Mouse (Mus musculus) naive thymus-derived CD4-positive, alpha-beta T cell, adult 2 months (primary cell): ENCODE data around the gene Mctp2.

ENCODE experiments used
- DNase-seq: peaks from one replicate; pipeline ENCODE4 v3.0.0-alpha.2; 2011; ENCODE audit warnings: low read depth

The Mctp2 gene

DNA sequence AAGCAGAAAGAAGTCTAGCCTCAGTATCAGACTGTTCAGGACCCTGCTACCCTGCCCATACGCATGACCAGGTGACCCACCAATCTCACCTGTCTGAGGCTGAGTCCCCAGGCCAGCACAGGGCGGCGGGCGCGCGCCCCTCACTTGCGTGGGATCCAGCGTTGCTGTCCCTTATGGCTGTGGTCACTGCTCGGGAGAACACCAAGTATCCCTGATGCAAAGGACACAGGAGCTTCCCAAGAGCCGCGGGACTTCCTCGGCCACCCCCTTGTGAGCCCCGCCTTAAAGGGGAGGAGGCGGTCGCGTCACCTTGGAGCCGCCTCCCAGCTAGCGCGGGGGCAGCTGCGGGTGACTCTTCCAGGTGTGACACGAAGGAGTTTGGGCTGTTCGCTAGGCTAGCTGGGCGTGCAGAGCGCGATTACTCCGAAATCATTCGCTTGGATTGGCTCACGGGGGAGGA lies at the start of gene Mctp2:
TSS of gene Mctp2 (minus strand) at position 227 of the 460 bp plus-strand sequence.
- peak; percentile 91 for DNase-seq

DNA sequence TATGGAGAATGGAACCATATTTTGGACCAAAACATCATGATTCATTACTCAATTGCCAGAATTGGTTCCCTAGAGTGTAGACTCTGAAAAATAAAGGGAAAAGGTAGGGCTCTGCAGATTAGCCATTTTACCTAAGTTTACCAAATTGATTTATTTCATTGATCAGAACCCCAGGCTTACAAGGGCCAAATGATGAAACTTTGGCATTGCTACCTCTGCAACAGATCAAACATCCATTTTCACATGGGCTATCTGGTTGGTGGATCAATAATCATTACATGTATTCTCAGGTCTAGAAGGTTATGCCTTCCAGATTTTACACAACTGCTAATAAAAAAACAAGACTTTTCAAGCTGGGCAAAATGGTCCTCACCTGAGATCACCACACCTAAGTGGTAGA lies 39.5 kb upstream of the Mctp2 start:
- no peak for DNase-seq

DNA sequence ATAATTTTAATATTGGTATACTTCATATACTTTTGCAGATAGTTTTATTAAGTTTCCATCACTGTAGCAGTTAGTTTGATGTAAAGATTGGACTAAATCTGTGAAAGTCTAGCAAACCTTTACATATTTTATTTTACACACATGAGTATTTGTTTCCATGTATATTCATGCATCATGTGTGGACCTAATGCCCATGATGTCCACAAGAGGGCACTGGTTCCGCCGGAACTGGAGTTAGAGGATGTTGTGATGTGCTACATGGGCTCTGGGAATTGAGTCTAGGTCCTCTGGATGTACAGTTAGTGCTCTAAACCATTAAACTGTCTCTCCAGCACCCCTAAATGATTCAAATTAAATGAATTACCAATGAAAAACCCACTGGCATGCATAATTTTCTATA lies 37.3 kb upstream of the Mctp2 start:
- peak; percentile 35 for DNase-seq

DNA sequence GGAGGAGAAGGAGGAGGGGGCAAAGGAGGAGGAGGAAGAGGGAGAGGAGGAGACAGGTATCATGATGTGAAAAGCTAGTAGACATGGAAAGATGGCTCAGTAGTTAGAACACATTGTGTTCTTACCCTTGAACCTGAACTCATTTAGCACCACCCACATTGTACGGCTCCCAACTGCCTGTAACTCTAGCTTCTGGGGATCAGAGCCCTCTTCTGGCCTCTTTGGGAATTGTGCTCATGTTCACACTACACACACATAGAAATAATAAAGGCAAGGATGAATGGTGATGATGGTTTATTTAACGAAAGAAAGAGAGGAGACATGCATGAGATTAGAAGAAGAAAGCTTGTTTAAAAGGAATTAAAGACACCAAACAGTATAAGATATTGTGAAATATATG lies 36.4 kb upstream of the Mctp2 start:
- peak; percentile 65 for DNase-seq

DNA sequence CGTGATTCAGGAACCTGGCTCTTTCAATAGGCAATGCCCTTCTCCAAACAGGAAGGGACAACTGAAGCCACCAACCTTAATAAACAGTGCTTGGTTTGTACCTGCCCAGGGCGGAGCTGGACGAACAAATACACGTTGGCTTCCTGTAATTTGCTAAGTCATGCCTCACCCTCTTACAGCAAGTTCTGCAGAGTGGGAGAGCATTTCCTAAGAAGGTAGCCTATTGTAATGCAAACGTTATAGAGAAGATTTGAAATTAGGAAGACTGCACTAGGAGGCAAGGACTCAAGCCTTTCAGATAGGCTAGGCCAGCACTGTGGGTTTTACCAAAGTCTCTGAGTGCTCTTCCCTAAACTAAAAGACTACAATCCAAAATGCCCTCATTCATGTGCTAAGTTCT lies 19.6 kb upstream of the Mctp2 start:
- no peak for DNase-seq

DNA sequence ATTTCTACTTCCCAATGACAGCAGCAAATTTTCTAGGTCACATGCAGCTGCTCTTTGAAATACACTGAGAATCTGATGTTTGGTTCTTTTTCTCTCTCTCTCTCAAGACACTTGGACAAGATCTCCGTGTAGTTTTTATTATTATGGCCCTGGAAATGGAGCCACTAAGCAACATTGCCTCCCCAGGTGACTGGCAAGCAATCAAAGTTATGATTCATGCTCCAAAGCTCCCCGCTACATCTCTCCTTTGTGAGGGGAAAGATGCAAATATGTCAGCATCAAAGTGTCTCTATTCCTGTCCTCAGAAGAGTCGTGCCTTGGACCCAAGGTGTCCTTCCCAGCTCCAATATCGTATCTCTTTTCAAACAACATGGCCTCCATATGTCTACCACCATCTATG lies 14.5 kb upstream of the Mctp2 start:
- no peak for DNase-seq

DNA sequence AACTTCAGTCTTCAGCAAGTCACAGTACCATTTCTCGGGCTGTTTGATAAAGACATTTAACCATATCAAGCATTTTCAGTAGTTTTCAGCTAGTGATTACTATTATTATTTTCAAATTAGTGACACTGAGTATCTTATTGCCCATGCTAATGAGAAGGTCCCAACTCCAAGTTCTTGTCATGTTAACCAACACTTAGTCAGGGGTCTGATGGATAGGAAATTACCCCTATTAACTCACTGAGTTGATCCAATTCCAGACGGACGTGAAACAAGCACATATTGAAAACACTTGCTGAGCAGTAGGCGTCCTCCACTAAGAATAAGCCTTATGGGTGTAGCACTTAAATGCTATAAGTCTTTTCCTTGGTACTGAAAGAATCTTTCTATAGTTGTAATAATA lies 14.0 kb upstream of the Mctp2 start:
- no peak for DNase-seq

DNA sequence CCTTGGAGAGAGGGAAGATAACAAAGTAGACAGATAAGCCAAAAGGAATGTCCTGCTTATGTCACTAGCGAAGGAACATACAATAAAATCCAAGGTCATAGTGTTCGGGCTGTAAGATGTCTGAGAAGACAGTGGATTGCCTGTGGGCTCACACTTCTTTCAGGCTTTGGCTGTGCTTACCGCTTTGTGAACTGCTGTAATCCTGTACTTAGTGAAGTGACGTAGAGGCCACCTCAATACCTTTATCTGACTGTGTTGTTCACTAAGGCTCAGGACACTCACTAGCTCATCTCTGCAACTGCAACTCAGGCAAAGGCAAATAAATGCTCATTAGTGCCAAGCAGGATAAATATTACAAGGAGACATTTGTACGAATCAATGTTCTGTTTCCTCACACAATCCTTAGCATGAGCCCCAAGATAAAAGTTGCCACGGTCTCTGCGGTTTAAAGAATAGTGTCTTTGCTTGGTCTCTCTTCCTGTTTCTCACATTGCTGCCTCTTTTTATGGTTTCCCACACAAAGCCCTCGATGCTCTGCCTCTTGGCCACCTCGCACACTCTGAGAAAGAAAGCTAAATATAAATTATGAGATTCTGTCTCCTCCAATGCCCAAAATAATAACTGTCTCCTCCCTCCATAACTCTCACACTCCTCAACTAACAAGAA lies 8.1 kb upstream of the Mctp2 start:
- peak; percentile 76 for DNase-seq

DNA sequence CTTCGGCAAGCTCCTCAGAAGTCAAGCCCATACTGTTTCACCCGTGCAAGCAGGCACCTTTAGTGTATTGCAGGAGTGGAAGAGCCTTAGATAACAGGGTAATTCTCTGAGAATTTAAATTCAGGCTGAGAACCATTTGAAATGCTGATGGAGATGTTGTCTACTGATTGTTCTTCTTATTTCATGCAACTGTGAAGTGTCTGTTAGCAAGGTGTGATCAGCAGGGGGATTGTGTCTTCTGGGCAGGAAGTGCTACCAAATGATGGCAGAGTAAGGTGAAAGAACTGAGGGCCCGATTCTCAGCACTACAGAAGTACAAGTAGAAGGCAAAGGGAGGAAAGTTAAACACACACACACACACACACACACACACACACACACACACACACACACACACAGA lies 7.5 kb upstream of the Mctp2 start:
- peak; percentile 63 for DNase-seq

DNA sequence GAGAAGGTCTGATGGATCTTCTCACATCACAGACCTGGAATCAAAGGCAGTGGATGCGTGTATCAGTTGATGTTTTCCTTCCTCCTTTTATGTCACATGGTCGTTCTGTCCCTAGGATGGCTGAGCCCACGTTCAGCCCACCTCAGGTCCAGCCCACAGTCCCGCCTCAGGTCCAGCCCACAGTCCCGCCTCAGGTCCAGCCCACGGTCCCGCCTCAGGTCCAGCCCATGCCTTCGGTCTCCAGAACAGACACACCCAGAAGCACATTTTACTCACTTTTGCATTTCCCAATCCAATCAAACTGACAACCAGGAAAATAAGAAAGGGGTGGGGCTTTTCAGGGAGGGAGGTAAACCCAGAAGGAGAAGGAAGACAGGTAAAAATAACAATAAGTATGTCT lies 5.2 kb upstream of the Mctp2 start:
- no peak for DNase-seq

DNA sequence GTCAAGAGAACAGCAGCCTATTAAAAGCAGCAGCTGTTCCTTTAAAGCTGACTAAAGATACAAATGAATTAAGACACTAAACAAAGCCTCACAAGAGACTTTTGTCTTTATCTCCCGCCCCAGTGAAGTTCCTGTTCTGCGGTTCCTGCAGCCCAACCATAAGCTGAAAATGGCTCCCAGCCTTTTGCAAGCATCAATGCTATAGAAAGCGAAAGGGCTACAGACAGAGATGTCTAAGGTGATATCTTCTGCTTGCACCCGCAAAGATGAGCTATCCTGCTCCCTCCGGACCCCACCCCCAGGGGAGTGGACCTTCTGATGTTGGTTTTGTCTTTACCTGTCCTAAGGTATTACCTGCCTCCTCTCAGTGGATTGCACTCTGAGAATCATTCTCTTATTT lies 1.7 kb upstream of the Mctp2 start:
- peak; percentile 78 for DNase-seq

DNA sequence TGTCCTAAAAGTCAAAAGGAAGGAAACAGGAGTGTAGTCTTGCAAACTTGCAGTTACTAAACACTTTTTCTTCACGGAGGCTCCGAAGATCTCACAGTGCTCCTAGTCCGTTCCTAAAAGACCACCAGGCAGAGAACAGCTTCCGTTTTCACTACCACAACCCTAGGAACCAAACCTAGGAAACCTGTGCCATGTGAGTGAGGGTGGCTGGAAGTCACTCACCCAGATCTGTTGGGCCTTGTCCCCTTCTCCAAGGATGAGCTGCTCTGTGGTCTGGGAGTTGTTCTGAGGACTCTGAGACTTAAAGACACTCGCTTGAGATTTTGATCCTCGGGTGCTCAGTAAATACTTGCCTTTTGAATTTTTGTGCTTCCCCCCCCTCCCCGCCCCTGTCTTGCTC lies 439 bp upstream of the Mctp2 start:
- no peak for DNase-seq

DNA sequence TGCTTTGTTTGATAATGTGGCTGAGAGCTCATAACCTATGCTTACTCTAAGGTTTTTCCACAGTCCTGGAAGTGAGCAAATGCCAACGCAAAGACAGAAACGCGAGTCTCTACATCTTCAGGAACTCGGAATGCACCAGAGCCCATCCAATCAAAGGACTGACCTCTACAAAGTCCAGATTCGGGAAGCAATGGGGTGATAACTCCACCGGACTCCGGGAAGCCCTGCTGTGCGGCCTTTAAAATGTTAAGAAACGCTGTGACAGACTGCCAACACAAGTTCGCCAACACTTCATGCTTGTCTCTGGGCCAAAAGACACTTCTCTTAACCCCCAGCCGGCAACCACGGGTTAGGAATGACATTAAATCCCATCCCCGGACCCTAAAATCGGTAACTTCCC lies 437 bp downstream of the Mctp2 start:
- peak; percentile 36 for DNase-seq

DNA sequence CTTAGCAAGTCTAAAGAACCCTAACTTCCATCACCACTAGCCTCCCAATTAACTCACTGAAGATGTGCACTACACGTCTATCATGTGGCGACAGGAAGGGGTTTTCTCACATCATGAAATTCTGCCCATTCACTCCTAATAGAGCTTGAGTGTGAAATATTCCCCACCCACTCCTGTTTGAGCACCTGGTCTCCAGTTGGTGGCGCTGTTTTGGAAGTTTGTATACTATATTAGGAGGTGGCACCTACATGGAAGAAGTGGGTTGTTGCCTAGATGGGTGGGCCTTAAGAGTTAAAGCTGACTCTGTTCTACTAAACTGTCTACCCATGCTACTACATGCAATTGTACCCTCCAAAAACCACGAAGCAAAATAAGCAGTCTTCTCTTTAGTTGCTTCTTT lies 4.7 kb downstream of the Mctp2 start:
- peak; percentile 36 for DNase-seq

DNA sequence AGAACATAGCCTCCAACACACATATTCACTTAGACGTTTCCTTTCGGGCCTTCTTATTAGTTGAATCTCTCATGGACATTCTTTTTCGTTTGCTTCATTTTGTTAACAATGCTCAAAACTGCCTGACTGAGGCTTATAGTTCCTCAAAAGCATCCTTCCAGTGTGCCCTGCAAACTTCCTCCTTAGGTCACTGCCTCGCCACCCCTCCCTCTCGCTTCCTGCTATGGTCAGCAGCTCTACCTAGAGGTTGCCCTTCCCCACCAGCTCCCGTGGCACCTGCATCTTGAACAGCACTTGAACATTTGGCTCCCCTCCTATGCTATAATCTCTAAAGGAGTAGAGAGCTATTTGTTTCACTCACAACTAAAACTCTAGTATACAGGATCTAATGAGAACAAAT lies 6.7 kb downstream of the Mctp2 start:
- DNase-seq, result no peak

DNA sequence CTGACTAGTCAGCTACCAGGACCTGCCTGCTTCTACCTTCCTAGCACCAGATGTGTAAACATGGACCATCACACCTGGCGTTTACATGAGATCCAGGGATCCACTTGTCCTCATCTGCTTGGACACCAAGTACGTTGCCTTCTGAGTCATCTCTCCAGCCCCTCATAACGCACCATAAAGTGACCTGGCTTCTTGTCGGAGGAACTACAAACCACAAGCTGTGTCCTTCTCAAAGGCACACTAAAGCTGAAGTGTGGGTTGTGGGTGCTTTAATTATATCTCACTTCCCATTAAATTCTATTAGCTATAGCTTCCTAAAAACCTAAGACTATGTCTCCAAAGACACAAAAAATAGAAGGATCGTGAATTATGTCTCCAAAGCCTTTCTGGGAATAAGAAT lies 9.4 kb downstream of the Mctp2 start:
- no peak for DNase-seq

DNA sequence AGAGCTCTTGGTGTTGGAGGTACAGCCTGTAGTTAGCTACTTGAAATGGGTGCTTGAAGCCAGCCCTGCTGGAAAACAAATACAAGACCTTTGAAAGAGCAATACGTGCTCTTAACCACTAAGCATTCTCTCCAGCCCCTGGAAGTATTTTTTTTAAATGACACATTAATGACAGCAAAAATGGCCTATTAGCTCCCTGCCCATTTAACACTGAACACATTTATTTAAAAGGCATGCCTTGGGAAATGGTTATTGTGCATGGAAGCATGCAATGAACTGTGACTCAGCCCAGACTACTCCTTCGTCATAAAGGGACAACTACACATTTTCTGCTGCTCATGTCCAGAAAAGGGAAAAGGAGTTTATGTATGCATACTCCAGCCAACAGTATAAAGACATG lies 10.2 kb downstream of the Mctp2 start:
- DNase-seq, result no peak

DNA sequence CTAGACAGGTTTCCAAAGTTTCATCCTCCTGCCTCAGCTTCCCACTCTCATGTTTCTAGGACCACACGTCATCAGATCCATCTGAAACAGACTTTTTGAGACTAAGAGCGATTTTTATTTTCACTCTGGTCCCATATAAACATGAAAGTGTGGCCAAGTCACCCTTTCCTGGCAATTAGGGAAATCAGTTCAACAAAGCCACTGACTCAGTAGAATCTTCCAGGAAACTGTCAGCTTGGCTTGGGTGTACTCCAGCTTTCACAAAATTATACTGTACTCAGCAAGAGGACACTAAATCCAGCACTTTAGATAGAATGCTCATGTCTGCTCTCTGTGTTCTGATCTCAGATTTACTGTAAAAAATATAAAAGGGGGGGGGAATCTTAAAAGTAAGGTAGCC lies 11.5 kb downstream of the Mctp2 start:
- DNase-seq, result no peak

DNA sequence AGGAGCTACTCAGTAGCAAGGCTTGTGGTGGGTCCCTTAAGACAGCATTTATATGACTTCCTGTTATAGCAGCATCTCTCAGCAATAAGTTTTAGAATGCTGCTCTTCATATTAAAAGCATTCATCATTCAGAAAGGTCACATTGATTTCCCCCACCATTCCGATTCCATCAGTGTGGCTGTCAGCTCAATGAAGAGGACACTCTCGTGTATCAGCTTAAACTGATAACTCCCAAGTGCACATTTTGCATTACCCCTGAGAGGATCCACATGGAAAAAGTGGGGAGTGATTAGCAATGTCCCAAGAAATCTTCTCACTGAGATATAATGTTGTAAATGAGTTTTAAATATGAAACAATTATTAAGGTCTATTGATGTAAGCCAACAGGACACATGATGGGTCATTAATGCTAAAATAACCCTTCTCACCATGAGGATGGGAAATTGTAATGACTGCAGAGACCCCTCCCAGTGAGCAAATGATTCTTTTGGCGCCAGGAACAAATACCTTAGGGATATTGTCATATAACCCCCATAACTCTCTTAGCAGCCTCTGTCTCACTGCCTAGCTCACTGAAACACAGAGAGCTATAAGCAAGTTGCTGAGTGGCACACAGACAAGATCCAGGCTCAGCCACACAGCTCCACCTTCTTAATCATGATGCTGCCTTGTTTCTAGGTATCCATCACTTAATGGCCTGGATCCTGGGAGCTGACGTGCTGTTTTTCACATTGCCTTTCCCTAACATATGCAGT lies 12.4 kb downstream of the Mctp2 start:
- DNase-seq, result no peak

DNA sequence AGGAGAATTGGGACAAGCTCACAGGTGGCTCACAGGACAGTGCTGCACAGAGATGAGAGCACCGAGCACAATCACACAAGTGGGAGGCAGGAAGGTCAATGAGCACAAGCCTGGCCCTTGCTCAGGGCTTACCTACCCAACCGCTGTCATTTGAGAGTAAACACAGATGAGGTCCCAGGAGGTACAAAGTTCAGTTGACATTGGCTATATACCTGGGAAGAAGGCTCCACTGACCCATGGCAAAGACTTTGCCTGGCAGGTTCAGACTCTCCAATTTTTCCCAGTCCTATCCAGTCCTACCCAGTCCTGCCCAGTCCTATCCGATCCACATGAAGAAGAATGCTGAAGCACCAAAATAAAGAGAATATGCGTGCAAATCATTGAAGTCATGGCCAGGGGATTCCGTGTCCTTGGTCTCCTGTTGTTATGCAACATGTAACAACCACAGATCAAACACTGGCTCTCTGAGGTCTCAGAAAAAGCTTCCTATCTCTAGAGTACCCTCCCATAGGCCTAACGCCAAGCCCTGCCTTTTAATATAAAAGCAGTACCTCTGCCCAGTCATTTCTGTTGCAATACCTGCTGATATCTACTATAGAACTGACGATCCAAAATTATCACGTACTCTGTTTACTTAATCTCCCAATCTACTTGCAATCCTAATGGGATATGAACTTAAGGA lies 14.0 kb downstream of the Mctp2 start:
- DNase-seq, result no peak

DNA sequence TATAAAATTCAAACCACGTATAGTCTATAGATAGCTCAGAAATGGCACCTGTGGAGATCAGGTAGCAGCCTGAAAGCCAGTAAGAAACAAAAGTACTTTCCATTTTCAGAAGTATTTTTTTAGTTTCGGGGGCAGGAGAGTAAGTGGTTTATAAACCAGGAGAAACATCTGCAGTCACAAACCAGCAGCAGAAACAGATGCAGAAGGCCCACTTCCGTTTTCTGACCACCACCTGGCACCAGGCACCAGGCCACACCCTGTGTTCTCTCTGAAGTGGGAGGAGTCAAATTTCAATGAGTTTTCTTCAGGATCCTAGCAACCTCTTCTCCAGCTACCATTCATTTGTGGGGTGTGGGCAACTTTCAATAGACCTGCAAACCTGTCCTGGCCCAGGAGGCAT lies 25.7 kb downstream of the Mctp2 start:
- DNase-seq, result peak; percentile 36

DNA sequence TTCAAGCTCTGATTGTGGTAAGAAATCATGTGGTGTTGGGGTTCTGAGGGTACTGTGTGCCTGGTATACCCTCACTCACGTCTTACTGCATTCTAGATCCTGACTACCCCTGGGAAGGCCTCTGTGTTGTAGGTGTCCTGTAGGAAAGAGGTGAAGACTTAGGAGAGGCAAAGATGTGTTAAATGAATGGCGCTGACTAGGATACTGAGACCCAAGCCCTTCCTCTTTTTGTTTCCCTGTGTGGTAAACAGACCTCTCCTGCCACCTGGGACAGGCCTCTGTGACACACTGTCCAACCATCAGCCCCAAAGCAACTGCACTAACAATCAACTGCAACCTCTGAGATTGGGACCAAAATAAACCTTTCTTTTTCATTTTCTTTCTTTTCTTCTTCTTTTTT lies 28.0 kb downstream of the Mctp2 start:
- no peak for DNase-seq

DNA sequence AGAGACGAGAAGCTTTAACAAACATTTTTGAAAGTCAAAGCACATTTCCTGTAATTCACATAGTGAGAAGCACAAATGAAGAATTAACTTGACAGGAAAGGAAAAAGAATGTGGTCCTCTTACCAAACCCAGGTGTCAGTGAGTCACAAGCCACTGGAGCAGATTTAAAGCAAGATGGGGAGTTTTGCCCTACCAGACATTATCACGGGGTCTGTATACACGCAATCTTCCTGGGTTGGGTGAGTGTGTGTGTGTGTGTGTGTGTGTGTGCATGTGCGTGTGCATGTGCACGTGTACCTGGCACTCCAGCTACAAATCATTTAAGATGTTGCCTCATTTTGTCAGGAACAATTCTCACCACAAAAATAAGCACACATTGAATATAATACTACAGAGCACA lies 30.9 kb downstream of the Mctp2 start:
- peak; percentile 64 for DNase-seq
